Mouse (Mus musculus) kidney, adult 2 months (tissue): ENCODE results near the gene Adamts20.

Source experiments
- CTCF ChIP-seq: fragments of 200-500 bp; conservative IDR thresholded peaks from 2 replicates; pipeline ENCODE4 v1.5.1; 2011; ENCODE audit warnings: low read depth, mild to moderate bottlenecking, control low read depth, low read length, moderate library complexity, mixed read lengths; ENCODE audit not compliant: insufficient read depth, insufficient read length
- POLR2A ChIP-seq: fragments of 200-500 bp; IDR thresholded peaks from one replicate; pipeline ENCODE4 v1.6.1; 2011; ENCODE audit warnings: low read depth, low read length, control low read depth

- no peak for TF ChIP-seq POLR2A
- no peak for TF ChIP-seq CTCF
Observed at GRCm38 (mm10) chr15:94444437-94445136, 20.6 kb downstream of the Adamts20 start.
